Mouse (Mus musculus) hindbrain, embryonic 14.5 days (tissue): ENCODE measurements around the gene Enah. TPM values are rescaled to one million over a fixed set of nuclear protein-coding genes. Genes with fewer than 3 reads are reported as not detected.

Experiments used
- ATAC-seq: fragments of 200-750 bp; cut with Nextera tagmentation; 2 replicates; pipeline ENCODE4 v1.8.0; 2017; ENCODE audit warnings: moderate number of reproducible peaks, mild to moderate bottlenecking, moderate TSS enrichment, moderate library complexity; ENCODE audit not compliant: low FRiP score
- DNase-seq: peaks from one replicate; pipeline ENCODE4 v3.0.0-alpha.2; 2015; ENCODE audit warnings: low spot score
- H3K27ac ChIP-seq: fragments of 300-500 bp; sonication (generic); 2 replicates; pipeline ENCODE4 v1.5.1; 2014; ENCODE audit warnings: mild to moderate bottlenecking, moderate library complexity
- H3K27me3 ChIP-seq: fragments of 300-500 bp; sonication (generic); 2 replicates; pipeline ENCODE4 v1.6.1; 2014; ENCODE audit warnings: mild to moderate bottlenecking, low read length, mixed read lengths; ENCODE audit not compliant: control insufficient read depth, insufficient read depth
- H3K36me3 ChIP-seq: fragments of 300-500 bp; sonication (generic); replicated peaks from 2 replicates; pipeline ENCODE4 v1.6.1; 2014; ENCODE audit not compliant: control insufficient read depth, insufficient read depth
- H3K4me1 ChIP-seq: fragments of 300-500 bp; sonication (generic); replicated peaks from 2 replicates; pipeline ENCODE4 v1.6.1; 2014; ENCODE audit warnings: antibody characterized with exemption, low read length, mixed read lengths; ENCODE audit not compliant: control insufficient read depth, insufficient read depth
- H3K4me2 ChIP-seq: fragments of 300-500 bp; sonication (generic); replicated peaks from 2 replicates; pipeline ENCODE4 v1.6.1; 2014; ENCODE audit warnings: mild to moderate bottlenecking, moderate library complexity
- H3K4me3 ChIP-seq: fragments of 300-500 bp; sonication (generic); replicated peaks from 2 replicates; pipeline ENCODE4 v1.5.1; 2014; ENCODE audit warnings: mild to moderate bottlenecking, low read length
- H3K9ac ChIP-seq: fragments of 300-500 bp; sonication (generic); 2 replicates; pipeline ENCODE4 v1.6.1; 2014
- H3K9me3 ChIP-seq: fragments of 300-500 bp; sonication (generic); 2 replicates; pipeline ENCODE4 v1.6.1; 2016; ENCODE audit warnings: low read length; ENCODE audit not compliant: control insufficient read depth
- WGBS: fragments of 180-500 bp; shearing (Covaris S2); extraction: QIAGEN DNeasy Blood & Tissue Kit; methylation state at CpG from one replicate; pipeline ENCODE4 v1.1.7; 2014; 5-methylcytosine and 5-hydroxymethylcytosine counted together
- polyA plus RNA-seq: library from polyadenylated mRNA; unstranded; fragments of >200 nt; fragmentation: Nextera tagmentation; extraction: Ambion mirVana; gene quantifications from 2 replicates; pipeline ENCODE4 v1.2.1, GENCODE M21; 2014

The Enah gene
- polyA plus RNA-seq, 1 experiment from 2014 or later: 37.7 TPM

DNA sequence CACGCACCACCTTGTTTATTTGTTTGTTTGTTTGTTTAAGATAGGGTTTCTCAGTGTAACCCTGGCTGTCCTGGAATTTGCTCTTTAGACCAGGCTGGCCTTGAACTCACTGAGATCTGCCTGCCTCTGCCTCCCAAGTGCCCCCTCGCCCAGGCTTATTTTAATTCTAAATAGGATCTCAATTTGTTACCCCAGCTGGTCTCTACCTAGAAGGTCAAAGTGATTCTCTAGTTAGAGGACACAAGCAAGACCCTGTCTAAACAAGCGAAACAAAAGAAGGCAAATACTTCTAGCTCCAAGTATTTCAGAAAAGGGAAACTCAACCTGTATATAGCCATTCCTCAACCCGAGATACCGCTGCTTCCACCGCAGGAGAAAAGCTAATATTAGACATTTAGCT, 34.9 kb upstream of the Enah start:
- Histone ChIP-seq H3K4me3 (no peak overlapping the region), H3K9me3 (no peaks in the 10 kb centered on the region), H3K4me1 (no peaks in the 10 kb centered on the region), H3K36me3 (no peaks in the 10 kb centered on the region), H3K4me2 (no peak overlapping the region), H3K27me3 (no peaks in the 10 kb centered on the region), H3K9ac (no peak overlapping the region), H3K27ac (no peak overlapping the region)
- WGBS: 91% methylated on average over 6 of the region's 6 CpGs
- ATAC-seq: no peak
- DNase-seq: no peak

DNA sequence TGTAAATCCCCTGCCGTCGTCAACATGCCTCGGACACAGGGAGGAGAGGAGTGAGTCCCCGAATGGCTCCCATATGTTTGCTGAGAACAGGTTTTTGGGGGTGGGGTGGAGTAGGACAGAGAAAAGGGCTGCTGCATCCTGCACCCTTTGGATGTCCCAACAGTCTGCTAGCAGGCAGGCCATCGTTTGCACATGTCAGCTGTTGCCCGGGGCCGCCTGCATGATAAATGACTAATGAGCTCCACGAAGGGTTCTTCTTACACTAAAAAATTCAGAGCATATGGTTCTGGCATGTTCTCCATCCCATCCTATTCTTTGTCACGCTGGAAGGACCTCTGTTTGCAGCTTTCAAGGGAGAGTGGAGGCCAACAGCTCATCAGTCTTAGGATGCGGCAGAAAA, 33.2 kb upstream of the Enah start:
- DNase-seq (no peak), ATAC-seq (no peak)
- H3K9ac ChIP-seq: no peak overlapping the region
- no peaks in the 10 kb centered on the region for H3K4me1 ChIP-seq
- no peaks in the 10 kb centered on the region for H3K27me3 ChIP-seq
- H3K9me3 ChIP-seq: no peaks in the 10 kb centered on the region
- no peak overlapping the region for H3K27ac ChIP-seq
- H3K36me3 ChIP-seq: no peaks in the 10 kb centered on the region
- no peak overlapping the region for H3K4me2 ChIP-seq
- 20% methylated on average over 10 of the region's 10 CpGs for WGBS
- H3K4me3 ChIP-seq: no peak overlapping the region

DNA sequence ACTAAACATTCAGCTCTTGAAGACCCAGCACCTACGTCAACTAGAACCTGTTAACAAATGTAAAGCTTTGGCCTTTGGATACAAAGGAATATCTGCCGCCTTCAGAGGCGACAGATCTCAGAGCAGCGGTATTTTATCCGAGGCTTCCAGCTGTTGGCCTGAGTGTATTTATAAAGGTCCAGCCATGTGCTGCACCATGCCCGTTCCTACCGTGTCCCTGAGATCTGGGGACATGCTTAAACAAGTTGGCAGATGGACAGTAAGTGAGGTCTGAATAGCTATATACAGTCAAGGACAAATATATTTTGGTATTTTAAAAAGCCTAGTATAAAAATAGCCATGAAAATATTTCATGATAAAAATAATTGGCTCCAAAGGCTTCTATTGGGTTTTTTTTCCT, 32.6 kb upstream of the Enah start:
- no peaks in the 10 kb centered on the region for H3K4me1 ChIP-seq
- no peak overlapping the region for H3K4me3 ChIP-seq
- ATAC-seq (no peak), DNase-seq (no peak)
- H3K9me3 ChIP-seq: no peaks in the 10 kb centered on the region
- no peak overlapping the region for H3K9ac ChIP-seq
- WGBS: 77% methylated on average over 7 of the region's 7 CpGs
- H3K36me3 ChIP-seq: no peaks in the 10 kb centered on the region
- no peak overlapping the region for H3K4me2 ChIP-seq
- no peak overlapping the region for H3K27ac ChIP-seq
- no peaks in the 10 kb centered on the region for H3K27me3 ChIP-seq

DNA sequence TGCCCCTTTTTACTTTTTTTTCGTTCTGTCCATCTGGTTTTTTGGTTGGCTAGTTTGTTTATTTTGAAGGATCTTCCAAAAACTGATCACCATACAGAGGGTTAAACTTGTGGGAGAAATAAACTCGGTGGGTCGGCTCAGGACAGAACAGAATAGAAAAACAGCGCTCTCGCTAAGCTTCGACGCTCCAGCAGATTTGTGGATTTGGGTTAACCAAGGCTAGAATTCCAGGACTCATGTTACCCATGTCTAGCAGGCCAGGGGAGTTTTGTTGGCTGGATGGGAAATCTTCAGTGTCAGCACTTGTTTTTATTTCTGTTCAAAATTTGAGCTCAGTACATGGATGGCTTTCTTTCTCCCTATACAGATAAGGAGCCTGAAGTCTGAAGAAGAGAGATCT, 30.0 kb upstream of the Enah start:
- Histone ChIP-seq H3K36me3 (no peaks in the 10 kb centered on the region), H3K4me2 (no peak overlapping the region), H3K9me3 (no peaks in the 10 kb centered on the region), H3K9ac (no peak overlapping the region), H3K27me3 (no peaks in the 10 kb centered on the region), H3K4me3 (no peak overlapping the region), H3K4me1 (peaks cover 9% of the 10 kb centered on the region), H3K27ac (no peak overlapping the region)
- 88% methylated on average over 7 of the region's 7 CpGs for WGBS
- no peak for ATAC-seq
- DNase-seq: no peak

DNA sequence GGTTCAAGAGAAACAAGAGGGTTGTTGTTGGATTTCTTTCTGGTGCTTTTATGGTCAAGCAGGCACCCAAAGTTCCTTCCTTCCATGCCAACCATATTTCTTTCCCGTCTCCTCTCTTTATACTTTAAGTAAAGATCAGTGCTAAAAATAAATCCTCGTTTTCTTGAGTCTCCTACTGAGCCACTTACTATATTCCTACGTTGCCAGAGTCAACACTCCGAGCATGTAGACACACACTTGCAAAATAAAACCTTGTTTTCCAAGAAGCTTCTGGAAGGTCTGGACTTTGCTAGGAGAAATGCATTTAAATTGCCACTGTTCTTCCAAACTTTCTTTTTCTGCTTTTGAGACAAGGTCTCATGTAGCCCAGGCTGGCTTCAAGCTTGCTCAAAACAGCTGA, 28.3 kb upstream of the Enah start:
- H3K4me3 ChIP-seq: no peak overlapping the region
- H3K9ac ChIP-seq: no peak overlapping the region
- no peaks in the 10 kb centered on the region for H3K36me3 ChIP-seq
- DNase-seq (no peak), ATAC-seq (no peak)
- H3K4me2 ChIP-seq: no peak overlapping the region
- peaks cover 9% of the 10 kb centered on the region for H3K4me1 ChIP-seq
- 82% methylated on average over 4 of the region's 4 CpGs for WGBS
- no peaks in the 10 kb centered on the region for H3K27me3 ChIP-seq
- H3K27ac ChIP-seq: no peak overlapping the region
- H3K9me3 ChIP-seq: no peaks in the 10 kb centered on the region

DNA sequence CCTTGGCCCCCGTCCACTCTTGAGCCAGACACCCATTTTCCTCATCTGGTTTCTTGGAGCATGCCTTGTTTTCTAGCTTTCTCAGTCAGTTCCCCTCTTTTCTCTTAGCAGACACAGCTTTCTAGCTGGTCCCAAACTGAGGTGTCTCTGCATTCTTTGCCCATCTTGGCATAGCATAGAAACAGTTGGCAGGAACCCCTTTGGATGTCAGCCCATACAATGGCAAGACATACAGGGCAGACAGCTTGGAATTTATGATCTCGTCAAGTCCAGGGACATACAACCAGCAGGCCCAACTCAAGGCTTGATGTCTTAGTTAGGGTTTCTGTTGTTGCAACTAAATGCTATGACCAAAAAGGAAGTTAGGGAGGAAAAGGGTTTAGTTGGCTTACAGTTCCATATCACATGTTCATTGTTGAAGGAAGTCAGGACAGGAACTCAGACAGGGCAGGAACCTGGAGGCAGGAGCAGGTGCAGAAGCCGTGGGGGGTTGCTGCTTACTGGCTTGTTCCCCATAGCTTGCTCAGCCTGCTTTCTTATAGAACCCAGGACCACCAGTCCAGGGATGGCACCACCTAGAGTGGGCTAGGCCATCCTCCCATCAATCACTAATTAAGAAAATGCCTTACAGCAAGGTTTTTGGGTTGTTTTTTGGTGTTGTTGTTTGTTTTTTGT, 27.4 kb upstream of the Enah start:
- peaks cover 9% of the 10 kb centered on the region for H3K4me1 ChIP-seq
- WGBS: 88% methylated on average over 3 of the region's 3 CpGs
- no peak overlapping the region for H3K4me3 ChIP-seq
- no peaks in the 10 kb centered on the region for H3K27me3 ChIP-seq
- ATAC-seq (no peak), DNase-seq (no peak)
- H3K9me3 ChIP-seq: no peaks in the 10 kb centered on the region
- H3K4me2 ChIP-seq: no peak overlapping the region
- H3K36me3 ChIP-seq: no peaks in the 10 kb centered on the region
- H3K27ac ChIP-seq: no peak overlapping the region
- no peak overlapping the region for H3K9ac ChIP-seq

DNA sequence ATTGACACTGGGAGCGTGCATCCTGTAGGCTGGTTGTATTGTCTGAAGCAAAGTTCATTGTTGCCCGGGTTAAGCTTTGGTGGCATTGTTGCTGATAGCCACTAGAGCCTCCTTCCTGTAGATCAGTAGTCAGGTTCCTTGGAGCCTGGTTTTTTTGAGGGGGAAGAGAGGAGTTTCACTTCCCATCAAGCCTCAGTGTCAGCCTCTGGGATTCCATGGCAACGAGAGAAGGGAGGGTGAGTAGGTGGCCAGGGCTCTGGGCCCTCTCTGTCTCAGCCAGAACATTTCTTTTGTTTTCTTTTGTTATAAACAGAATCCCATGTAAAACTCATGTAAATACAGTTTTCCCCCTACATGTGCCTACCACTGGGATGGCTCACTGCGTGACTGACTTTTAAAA, 25.4 kb upstream of the Enah start:
- Histone ChIP-seq H3K36me3 (no peaks in the 10 kb centered on the region), H3K4me1 (peaks cover 9% of the 10 kb centered on the region), H3K9me3 (no peaks in the 10 kb centered on the region), H3K27me3 (no peaks in the 10 kb centered on the region), H3K9ac (no peak overlapping the region), H3K4me3 (no peak overlapping the region), H3K27ac (0 out of 2 replicates have a peak overlapping the region, but pooled peaks have one; percentile 14), H3K4me2 (no peak overlapping the region)
- WGBS: 30% methylated on average over 4 of the region's 4 CpGs
- DNase-seq (no peak), ATAC-seq (no peak)

DNA sequence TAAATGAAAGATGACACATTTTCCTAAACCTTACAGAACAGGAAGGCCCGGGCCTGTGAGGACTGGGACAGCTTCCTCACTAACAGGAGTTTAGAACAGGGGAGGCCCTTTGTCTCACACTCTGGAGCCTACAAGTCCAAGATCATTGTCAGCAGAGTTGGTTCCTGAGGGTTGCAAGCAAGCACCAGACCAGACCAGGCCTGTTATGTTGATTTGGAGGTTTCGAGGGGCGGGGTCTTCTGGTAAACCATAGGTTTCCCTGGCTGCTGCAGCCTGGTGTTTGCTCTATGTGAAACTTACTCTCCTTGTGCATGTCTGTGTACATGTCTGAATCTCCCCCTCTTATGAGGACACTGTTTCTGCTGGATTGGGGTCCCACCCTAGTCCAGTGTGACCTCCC, 20.7 kb upstream of the Enah start:
- 88% methylated on average over 3 of the region's 3 CpGs for WGBS

DNA sequence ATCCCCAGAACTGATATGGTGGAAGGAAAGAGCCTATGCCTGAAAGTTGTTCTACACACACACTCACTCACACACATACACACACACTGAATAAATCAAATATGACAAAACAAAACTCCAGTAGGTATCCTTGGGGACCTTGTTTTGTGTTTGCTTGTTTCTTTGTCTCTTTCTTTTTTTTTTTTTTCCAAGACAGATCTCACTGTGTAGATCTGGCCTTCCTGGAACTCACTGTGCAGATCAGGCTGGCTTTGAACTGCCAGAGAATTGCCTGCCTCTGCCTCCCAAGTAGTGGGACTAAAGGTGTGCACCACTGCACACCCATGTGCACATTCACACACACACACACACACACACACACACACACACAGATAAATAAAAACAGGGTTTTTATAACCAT, 12.0 kb upstream of the Enah start:
- ATAC-seq: no peak
- no peak overlapping the region for H3K4me2 ChIP-seq
- no peaks in the 10 kb centered on the region for H3K9me3 ChIP-seq
- no peak overlapping the region for H3K4me3 ChIP-seq
- DNase-seq: no peak
- H3K4me1 ChIP-seq: no peaks in the 10 kb centered on the region
- no peaks in the 10 kb centered on the region for H3K27me3 ChIP-seq
- H3K9ac ChIP-seq: no peak overlapping the region
- H3K36me3 ChIP-seq: no peaks in the 10 kb centered on the region
- H3K27ac ChIP-seq: no peak overlapping the region

More for the DNA sequence above, 20.7 kb upstream of the Enah start:
- Histone ChIP-seq H3K4me2 (no peak overlapping the region), H3K27me3 (no peaks in the 10 kb centered on the region), H3K4me1 (peaks cover 7% of the 10 kb centered on the region), H3K9me3 (no peaks in the 10 kb centered on the region), H3K9ac (no peak overlapping the region), H3K27ac (no peak overlapping the region), H3K36me3 (no peaks in the 10 kb centered on the region), H3K4me3 (no peak overlapping the region)
- ATAC-seq (no peak), DNase-seq (no peak)

DNA sequence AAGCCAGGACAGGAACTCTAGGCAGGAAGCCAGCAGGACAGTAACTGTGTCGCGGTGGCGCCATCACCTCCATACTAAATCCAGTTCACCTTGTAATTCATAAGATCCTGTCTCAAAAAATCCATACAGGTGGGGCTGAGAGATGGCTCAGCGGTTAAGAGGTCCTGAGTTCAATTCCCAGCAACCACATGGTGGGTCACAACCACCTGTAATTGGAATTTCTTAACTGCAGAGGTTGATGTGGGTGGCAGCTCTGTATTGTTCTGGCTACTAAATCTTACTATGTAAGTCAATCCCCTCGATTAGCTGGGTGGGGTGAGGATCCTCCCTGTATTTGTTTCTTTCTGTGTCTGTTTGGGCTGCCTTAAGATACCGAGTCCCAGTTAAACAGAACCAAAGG, 11.3 kb upstream of the Enah start:
- ATAC-seq (no peak), DNase-seq (no peak)
- Histone ChIP-seq H3K27ac (no peak overlapping the region), H3K4me3 (no peak overlapping the region), H3K9ac (no peak overlapping the region), H3K27me3 (no peaks in the 10 kb centered on the region), H3K4me2 (no peak overlapping the region), H3K4me1 (no peaks in the 10 kb centered on the region), H3K36me3 (no peaks in the 10 kb centered on the region), H3K9me3 (no peaks in the 10 kb centered on the region)
- 80% methylated on average over 6 of the region's 6 CpGs for WGBS
